Mouse (Mus musculus) embryonic facial prominence, embryonic 15.5 days (tissue): ENCODE data around the gene Col9a1. TPM values are rescaled to one million over a fixed set of nuclear protein-coding genes. Genes with fewer than 3 reads are reported as not detected.

ENCODE experiments used
- ATAC-seq: fragments of 200-750 bp; cut with Nextera tagmentation; 2 replicates; pipeline ENCODE4 v1.8.0; 2017; ENCODE audit warnings: low read depth, moderate TSS enrichment; ENCODE audit not compliant: insufficient number of reproducible peaks, low FRiP score, low TSS enrichment
- H3K27ac ChIP-seq: fragments of 300-500 bp; sonication (generic); replicated peaks from 2 replicates; pipeline ENCODE4 v1.5.1; 2015; ENCODE audit warnings: mild to moderate bottlenecking, inconsistent platforms
- H3K27me3 ChIP-seq: fragments of 300-500 bp; sonication (generic); 2 replicates; pipeline ENCODE4 v1.6.1; 2015; ENCODE audit warnings: inconsistent platforms
- H3K36me3 ChIP-seq: fragments of 300-500 bp; sonication (generic); 2 replicates; pipeline ENCODE4 v1.6.1; 2015; ENCODE audit warnings: mild to moderate bottlenecking, inconsistent platforms
- H3K4me1 ChIP-seq: fragments of 300-500 bp; sonication (generic); 2 replicates; pipeline ENCODE4 v1.6.1; 2015; ENCODE audit warnings: inconsistent platforms
- H3K4me2 ChIP-seq: fragments of 300-500 bp; sonication (generic); replicated peaks from 2 replicates; pipeline ENCODE4 v1.6.1; 2015; ENCODE audit warnings: mild to moderate bottlenecking, inconsistent platforms
- H3K4me3 ChIP-seq: fragments of 300-500 bp; sonication (generic); replicated peaks from 2 replicates; pipeline ENCODE4 v1.5.1; 2015; ENCODE audit warnings: mild to moderate bottlenecking, inconsistent platforms
- H3K9ac ChIP-seq: fragments of 300-500 bp; sonication (generic); 2 replicates; pipeline ENCODE4 v1.6.1; 2015; ENCODE audit warnings: inconsistent platforms
- H3K9me3 ChIP-seq: fragments of 300-500 bp; sonication (generic); replicated peaks from 2 replicates; pipeline ENCODE4 v1.6.1; 2016; ENCODE audit warnings: inconsistent platforms
- WGBS: fragments of 180-500 bp; shearing (Covaris S2); methylation state at CpG from one replicate; pipeline ENCODE4 v1.1.7; 2015; 5-methylcytosine and 5-hydroxymethylcytosine counted together
- polyA plus RNA-seq: library from polyadenylated mRNA; unstranded; fragments of >200 nt; fragmentation: Nextera tagmentation; extraction: Ambion mirVana; gene quantifications from 2 replicates; pipeline ENCODE4 v1.2.1, GENCODE M21; 2015

Col9a1 gene
- polyA plus RNA-seq, 1 experiment from 2014 or later = 86.5 TPM

DNA sequence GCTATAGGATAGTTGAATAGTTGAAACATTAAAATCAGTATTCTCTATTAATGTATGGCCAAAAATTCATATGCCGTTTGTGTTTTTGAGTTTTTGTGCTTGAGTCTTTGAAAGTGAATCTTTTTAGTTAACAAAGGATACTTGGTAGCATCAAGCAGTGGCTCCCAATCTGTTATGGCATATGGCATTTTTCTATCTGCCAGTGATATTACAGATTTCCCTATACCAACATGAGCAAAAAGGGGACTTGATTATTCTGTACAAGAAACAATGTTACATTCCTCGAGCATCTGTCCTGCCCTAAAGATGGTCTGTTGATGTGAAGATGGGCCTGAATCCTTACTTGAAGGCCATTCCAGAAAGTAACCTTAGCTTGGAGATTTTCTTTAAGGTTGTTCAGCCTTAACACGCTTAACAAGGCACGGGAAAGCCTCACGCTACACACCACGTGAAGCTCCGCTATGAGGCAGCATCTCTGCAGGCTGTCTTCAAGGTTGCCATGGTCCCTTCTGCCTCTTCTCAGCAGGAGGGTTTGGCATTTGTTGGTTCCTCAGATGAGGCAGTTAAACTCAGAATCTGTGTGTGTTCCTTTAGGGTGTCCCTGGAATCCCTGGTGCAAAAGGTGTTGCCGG lies 45.7 kb downstream of the Col9a1 start:
- no peaks in the 10 kb centered on the region for H3K27me3 ChIP-seq
- no peak overlapping the region for H3K4me2 ChIP-seq
- H3K9ac ChIP-seq = no peak overlapping the region
- H3K4me3 ChIP-seq = no peak overlapping the region
- H3K27ac ChIP-seq = no peak overlapping the region
- WGBS = 88% methylated on average over 8 of the region's 8 CpGs
- H3K36me3 ChIP-seq = no peaks in the 10 kb centered on the region
- H3K4me1 ChIP-seq = peaks cover 10% of the 10 kb centered on the region
- H3K9me3 ChIP-seq = no peaks in the 10 kb centered on the region
- ATAC-seq = no peak

DNA sequence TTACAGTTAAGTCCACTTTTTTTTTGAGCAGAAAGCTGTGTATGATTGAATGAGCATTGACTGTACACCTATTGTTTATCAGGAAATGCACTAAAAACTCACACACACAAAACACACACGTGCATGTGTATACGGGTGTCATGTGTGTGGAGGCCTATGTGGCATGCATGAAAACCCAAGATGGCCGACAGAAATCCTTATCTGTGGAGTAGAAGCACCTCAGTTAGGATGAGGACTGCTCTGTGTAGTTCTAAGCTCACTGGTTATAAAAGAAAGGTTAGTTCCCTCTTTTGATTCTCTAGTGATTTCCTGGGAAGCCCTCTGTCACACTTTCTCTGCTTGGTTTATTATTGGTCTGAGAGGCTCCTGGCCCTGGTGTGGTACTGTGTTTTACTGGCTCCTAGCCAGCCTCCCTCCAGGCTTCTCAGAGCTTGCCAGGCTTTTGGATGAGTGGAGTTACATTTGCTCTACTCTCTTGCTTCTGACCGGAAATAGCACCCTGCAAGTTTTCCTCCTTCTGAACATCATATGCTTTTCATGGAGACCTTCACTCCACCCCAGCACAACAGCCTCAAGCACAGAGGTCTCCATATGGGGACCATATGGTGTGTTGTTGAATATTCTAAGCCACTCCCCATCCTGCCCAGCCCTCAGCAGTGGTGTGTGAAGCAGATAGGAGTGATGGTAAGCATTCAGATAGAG lies 48.6 kb downstream of the Col9a1 start:
- no peaks in the 10 kb centered on the region for H3K27me3 ChIP-seq
- no peaks in the 10 kb centered on the region for H3K36me3 ChIP-seq
- ATAC-seq = peak; percentile 69
- H3K4me2 ChIP-seq = no peak overlapping the region
- H3K9me3 ChIP-seq = no peaks in the 10 kb centered on the region
- no peak overlapping the region for H3K4me3 ChIP-seq
- H3K27ac ChIP-seq = peak overlapping the region; percentile 25; the same call in 1 of the 2 replicates
- WGBS = 73% methylated on average over 4 of the region's 4 CpGs
- no peak overlapping the region for H3K9ac ChIP-seq
- H3K4me1 ChIP-seq = peaks cover 15% of the 10 kb centered on the region

DNA sequence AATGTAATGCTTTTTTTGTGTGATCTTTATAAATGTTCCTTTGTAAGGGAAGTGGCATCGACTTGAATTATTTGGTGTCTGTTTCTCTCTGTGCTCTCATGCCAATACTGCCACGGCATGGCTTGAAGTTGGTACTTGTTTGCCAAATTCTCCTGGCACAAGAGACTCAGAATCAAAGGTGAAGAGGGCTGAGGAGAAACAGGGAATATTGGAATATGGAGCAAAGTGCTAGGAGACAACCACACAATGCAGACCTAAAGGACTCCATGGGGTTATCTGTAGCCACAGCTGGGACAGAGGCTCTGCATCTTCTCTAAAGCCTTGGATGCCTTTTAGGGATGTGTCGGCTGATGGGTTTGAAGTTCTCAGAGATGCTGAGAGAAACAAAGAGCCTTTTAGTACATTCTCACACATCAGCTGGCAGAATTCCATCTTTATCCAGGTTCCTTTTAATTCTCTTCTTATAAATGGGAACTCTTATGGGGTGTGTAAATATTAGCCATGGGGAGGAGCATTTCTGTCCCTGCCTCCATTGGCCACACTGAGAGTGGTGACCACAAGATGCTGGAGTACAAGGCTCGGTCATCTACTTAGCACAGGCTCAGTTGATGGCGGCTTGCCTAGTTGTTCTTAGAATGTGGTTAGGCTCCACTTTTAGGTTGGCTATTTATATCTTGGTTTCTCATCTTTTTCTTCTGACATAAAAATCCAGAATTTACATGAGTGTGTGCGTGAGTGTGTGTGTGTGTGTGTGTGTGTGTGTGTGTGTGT lies 49.7 kb downstream of the Col9a1 start:
- H3K4me3 ChIP-seq = no peak overlapping the region
- no peaks in the 10 kb centered on the region for H3K36me3 ChIP-seq
- no peaks in the 10 kb centered on the region for H3K9me3 ChIP-seq
- H3K4me1 ChIP-seq = peaks cover 19% of the 10 kb centered on the region
- peak overlapping the region; percentile 23; the same call in 1 of the 2 replicates for H3K27ac ChIP-seq
- H3K27me3 ChIP-seq = no peaks in the 10 kb centered on the region
- WGBS = 69% methylated on average over 6 of the region's 6 CpGs
- ATAC-seq = no peak
- H3K4me2 ChIP-seq = no peak overlapping the region
- H3K9ac ChIP-seq = no peak overlapping the region

DNA sequence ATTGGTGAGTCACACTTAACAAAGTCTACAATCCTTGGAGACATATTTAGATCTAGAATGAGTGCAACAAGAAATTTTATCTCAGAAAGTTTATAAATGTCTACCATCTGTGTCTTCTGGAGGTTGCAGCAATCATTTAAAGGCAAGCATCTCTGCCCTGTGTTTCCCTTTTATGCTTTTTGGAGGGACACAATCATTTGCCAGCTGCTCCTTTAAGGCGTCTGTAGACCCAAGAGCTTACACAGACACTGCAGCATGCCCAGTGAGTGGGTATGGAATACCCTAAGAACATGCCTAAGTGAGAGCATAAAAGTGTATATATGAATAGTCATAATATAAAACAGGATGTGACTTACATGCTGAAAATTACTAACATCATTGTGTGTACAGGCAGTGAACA lies 52.1 kb downstream of the Col9a1 start:
- Histone ChIP-seq H3K9me3 (no peaks in the 10 kb centered on the region), H3K4me3 (no peak overlapping the region), H3K27me3 (no peaks in the 10 kb centered on the region), H3K4me1 (peaks cover 19% of the 10 kb centered on the region), H3K27ac (no peak overlapping the region), H3K9ac (no peak overlapping the region), H3K4me2 (no peak overlapping the region), H3K36me3 (no peaks in the 10 kb centered on the region)
- WGBS = 53% methylated on average over 1 of the region's 1 CpGs
- ATAC-seq = no peak

DNA sequence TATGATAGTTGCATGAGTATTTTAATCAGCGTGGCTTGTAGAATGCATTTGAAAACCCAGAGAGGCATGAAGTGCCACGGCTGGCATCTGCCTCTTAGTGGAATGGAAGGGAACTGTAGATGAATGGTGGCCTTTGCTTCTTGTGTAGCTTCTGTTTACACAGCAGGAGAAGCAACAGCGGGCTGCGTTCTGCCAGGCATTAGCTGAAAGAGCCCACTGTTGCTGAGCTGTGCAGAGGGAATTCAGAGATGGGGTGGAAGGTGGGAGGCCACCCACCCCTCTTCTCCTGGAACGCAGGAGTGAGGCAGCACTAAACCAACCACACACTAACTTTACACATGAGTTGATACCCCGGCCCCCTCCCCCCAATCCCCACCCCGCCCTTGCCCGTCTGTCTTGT lies 53.0 kb downstream of the Col9a1 start:
- no peaks in the 10 kb centered on the region for H3K27me3 ChIP-seq
- H3K9ac ChIP-seq = no peak overlapping the region
- H3K9me3 ChIP-seq = no peaks in the 10 kb centered on the region
- H3K4me3 ChIP-seq = no peak overlapping the region
- H3K4me1 ChIP-seq = peaks cover 19% of the 10 kb centered on the region
- peak; percentile 84 for ATAC-seq
- WGBS = 19% methylated on average over 8 of the region's 8 CpGs
- H3K36me3 ChIP-seq = no peaks in the 10 kb centered on the region
- H3K4me2 ChIP-seq = no peak overlapping the region
- no peak overlapping the region for H3K27ac ChIP-seq

DNA sequence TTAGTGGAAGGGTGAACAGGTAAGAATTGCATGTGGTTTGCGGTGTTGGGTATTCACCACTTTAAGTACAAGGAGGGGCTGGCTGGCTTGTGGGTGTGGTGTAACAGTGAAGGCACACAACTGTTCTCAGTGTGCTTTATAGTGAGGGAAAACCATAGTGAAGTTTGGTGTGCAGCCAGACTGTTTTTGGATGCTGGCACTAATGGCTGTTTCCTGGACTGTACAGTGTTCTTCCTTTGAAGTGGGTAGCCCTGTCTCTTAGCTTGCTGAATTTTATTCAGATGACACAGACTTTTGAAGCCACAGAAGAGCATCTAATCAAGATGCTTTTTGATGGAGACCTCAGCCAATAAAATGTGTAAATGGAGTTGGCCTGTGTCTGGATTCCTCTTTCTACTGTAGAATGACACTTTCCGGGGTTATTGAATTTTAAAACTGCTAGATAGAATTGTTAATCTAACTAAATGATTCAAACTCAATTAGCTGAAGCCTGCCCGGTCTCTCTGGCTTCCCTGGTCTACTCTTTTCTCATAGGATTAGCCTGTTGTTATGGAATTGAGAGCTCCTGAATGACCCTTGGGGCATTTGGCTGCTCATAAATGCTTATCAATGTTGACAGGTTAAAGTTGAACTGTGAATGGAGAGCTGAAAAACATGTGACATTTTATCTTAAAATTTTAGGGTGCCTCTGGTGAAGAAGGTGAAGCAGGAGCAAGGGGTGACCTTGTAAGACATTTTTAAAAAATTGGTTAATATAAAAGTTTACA lies 54.3 kb downstream of the Col9a1 start:
- no peak; the same call in 1 of the 2 replicates for ATAC-seq
- no peak overlapping the region for H3K4me2 ChIP-seq
- H3K4me3 ChIP-seq = no peak overlapping the region
- H3K27me3 ChIP-seq = no peaks in the 10 kb centered on the region
- H3K9ac ChIP-seq = no peak overlapping the region
- H3K27ac ChIP-seq = no peak overlapping the region
- peaks cover 13% of the 10 kb centered on the region; the same call in 1 of the 2 replicates for H3K4me1 ChIP-seq
- H3K9me3 ChIP-seq = no peaks in the 10 kb centered on the region
- WGBS = 54% methylated on average over 3 of the region's 3 CpGs
- H3K36me3 ChIP-seq = no peaks in the 10 kb centered on the region

DNA sequence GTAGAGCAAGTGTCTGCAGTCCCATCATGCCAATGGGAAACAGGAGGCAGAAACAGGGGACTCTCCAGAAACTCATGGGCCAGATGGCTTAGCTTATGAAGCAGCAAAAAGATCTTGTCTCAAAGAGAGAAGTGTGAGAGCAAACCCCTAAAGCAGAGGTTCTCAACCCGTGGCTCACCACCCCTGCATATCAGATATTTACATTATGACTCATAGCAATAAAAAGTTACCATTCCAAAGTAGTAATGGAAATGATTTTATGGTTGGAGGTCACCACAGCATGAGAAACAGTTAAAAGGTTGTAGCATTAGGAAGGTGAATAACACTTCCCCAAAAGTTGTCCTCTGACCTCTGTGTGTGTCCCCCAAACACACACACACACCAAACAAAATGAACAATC lies 58.9 kb downstream of the Col9a1 start:
- no peak overlapping the region for H3K27ac ChIP-seq
- 70% methylated on average over 1 of the region's 1 CpGs for WGBS

DNA sequence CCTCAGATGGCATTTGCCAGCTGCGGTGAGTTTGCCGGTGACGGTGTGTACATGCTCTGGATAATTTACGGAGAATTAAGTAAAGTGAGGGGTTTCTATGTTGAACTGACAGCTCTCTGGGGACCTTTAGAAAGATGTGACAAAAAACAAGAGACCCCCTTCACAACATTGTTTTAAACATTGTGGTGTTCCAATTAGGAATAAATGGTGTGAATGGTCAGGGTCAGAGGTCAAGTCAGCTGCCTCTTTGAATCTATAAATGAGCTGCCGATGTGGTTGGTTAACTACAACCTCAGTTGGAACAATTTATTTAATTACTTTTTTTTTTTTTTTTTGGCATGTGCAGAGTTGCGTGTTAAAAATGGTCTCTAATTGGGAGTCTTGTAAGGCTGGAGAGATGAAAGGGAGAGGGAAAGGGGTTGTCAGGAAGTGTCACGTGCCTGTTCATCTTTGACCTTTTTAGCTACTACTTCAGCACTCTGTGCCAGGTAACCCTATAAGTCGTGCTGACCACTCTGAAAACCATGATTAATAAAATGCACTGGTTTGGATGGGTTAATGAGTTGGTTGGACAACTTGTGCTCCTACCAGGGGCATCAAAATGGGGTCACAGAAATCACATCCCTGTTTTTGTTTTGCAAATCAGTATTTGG lies 62.8 kb downstream of the Col9a1 start:
- no peak for ATAC-seq
- no peak overlapping the region for H3K27ac ChIP-seq
- no peak overlapping the region for H3K9ac ChIP-seq
- H3K4me2 ChIP-seq = no peak overlapping the region
- no peaks in the 10 kb centered on the region for H3K36me3 ChIP-seq
- H3K27me3 ChIP-seq = no peaks in the 10 kb centered on the region
- H3K9me3 ChIP-seq = no peaks in the 10 kb centered on the region
- WGBS = 48% methylated on average over 8 of the region's 8 CpGs
- no peaks in the 10 kb centered on the region for H3K4me1 ChIP-seq
- no peak overlapping the region for H3K4me3 ChIP-seq

More for the DNA sequence above, 58.9 kb downstream of the Col9a1 start:
- ATAC-seq = no peak
- Histone ChIP-seq H3K36me3 (no peaks in the 10 kb centered on the region), H3K9ac (no peak overlapping the region), H3K9me3 (no peaks in the 10 kb centered on the region), H3K4me3 (no peak overlapping the region), H3K4me2 (no peak overlapping the region), H3K4me1 (0 out of 2 replicates have a peak, but pooled peaks cover 3% of the 10 kb centered on the region), H3K27me3 (no peaks in the 10 kb centered on the region)

DNA sequence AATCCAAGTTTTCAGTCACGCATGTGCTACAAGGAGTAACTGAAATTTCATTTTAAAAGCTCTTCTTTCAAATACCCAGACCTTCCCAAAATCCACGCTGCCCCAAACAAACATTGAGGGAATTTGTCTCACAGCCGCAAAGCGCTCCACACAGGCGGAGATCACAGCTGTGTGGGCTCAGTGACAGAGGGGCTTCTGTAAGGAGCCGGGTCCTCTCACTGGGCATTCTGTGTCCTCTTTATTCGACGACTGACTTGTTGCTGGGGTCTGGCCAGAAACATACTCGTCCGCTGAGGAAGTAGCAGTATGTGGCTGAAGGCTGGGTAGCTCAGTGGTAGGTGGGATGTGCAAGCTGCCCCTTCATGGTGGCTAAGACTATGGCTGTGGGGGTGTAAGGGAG lies 67.5 kb downstream of the Col9a1 start:
- H3K27me3 ChIP-seq = no peaks in the 10 kb centered on the region
- no peaks in the 10 kb centered on the region for H3K4me1 ChIP-seq
- no peak overlapping the region for H3K27ac ChIP-seq
- H3K9ac ChIP-seq = no peak overlapping the region
- H3K4me3 ChIP-seq = no peak overlapping the region
- H3K4me2 ChIP-seq = no peak overlapping the region
- 58% methylated on average over 10 of the region's 10 CpGs for WGBS
- ATAC-seq = no peak
- no peaks in the 10 kb centered on the region for H3K36me3 ChIP-seq
- H3K9me3 ChIP-seq = no peaks in the 10 kb centered on the region

DNA sequence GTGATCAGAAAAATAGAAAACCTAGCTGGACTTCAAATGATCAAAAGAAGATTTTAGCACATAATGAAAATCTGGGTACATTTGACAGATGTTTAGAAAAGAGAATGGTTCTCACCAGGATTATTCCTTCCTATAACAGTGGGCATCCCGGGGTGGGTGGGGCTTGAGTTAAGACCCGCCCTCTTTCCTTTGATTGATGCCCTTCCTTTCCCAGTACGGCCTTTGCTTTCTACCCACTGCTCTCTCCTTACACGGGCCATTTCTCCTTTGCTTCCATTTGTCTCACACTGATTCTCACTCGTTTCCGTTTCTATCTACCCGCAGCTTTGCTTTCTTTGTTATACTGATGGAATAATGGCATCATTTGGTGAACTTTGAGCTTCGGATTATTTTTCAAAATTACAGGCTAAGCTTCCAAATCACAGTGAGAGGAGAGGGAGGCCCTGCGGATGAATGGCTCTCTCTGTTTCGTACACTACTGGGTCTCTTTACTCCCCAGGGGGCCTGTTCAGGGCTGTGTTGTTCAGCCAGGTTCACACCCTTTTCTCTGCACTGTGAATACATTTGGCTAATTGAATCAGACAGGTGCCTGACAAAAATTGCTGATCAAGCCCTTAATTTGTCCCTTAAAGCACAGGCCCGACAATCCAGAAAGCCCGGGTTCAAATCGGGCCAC lies 68.4 kb downstream of the Col9a1 start:
- H3K4me2 ChIP-seq = no peak overlapping the region
- no peaks in the 10 kb centered on the region for H3K9me3 ChIP-seq
- 50% methylated on average over 13 of the region's 13 CpGs for WGBS
- no peak overlapping the region for H3K9ac ChIP-seq
- no peaks in the 10 kb centered on the region for H3K36me3 ChIP-seq
- no peaks in the 10 kb centered on the region for H3K27me3 ChIP-seq
- ATAC-seq = no peak
- H3K4me1 ChIP-seq = no peaks in the 10 kb centered on the region
- H3K27ac ChIP-seq = no peak overlapping the region
- no peak overlapping the region for H3K4me3 ChIP-seq
